Mouse (Mus musculus) megakaryocyte progenitor cell, adult 5-6 weeks (primary cell): ENCODE measurements around the gene Plpp6. TPM values are rescaled to one million over a fixed set of nuclear protein-coding genes. Genes with fewer than 3 reads are reported as not detected.
"Not testable (repeated sequence)": the region's sequence is repeated elsewhere in the genome, so short reads cannot be mapped to it uniquely, and the experiment has no call there.

Experiments
- ATAC-seq: replicated peaks from 2 replicates; pipeline ENCODE4 v1.8.0; 2016; ENCODE audit warnings: mild to moderate bottlenecking, moderate TSS enrichment, inconsistent platforms; ENCODE audit not compliant: poor library complexity
- total RNA-seq, 2 experiments: library from RNA; stranded (forward) in 1 of 2; stranded (reverse) in 1 of 2; fragments of 157-497, 149-512 nt in 1 of 2; fragments of 200-1000 nt in 1 of 2; gene quantifications; 2 replicates each; pipeline versions ENCODE4 v1.2.3 to v1.2.4; 2015 to 2017

The Plpp6 gene
- total RNA-seq, 2 experiments from 2014 or later = 5.9 to 11.4 TPM

GRCm38 (mm10) chr19:28974862-28975611 lies 11.3 kb downstream of the Plpp6 start:
- ATAC-seq = peak; percentile 97

GRCm38 (mm10) chr19:28982617-28983016 lies 18.9 kb downstream of the Plpp6 start:
- no peak for ATAC-seq

- ATAC-seq = no peak
Measured at GRCm38 (mm10) chr19:28989515-28989914, 25.8 kb downstream of the Plpp6 start.

GRCm38 (mm10) chr19:28990194-28990589 lies 26.4 kb downstream of the Plpp6 start, which contains the start of gene Cdc37l1:
Gene Cdc37l1 (plus strand): TSS chr19:28990352.
- ATAC-seq = peak; percentile 98

- ATAC-seq = peak; percentile 26; the same call in 1 of the 2 replicates
Measured at GRCm38 (mm10) chr19:28990590-28991221, 27.0 kb downstream of the Plpp6 start.

- no peak for ATAC-seq
Measured at GRCm38 (mm10) chr19:28991391-28991790, 27.6 kb downstream of the Plpp6 start.

- ATAC-seq = no peak
Measured at GRCm38 (mm10) chr19:28994870-28995269, 31.1 kb downstream of the Plpp6 start.

- ATAC-seq = no peak
Measured at GRCm38 (mm10) chr19:28995366-28995765, 31.6 kb downstream of the Plpp6 start.

- no peak for ATAC-seq
Measured at GRCm38 (mm10) chr19:28997976-28998630, 34.4 kb downstream of the Plpp6 start.

GRCm38 (mm10) chr19:29000321-29000720 lies 36.6 kb downstream of the Plpp6 start:
- not testable (repeated sequence) for ATAC-seq

GRCm38 (mm10) chr19:29008069-29008706 lies 44.4 kb downstream of the Plpp6 start:
- ATAC-seq = no peak

- ATAC-seq = no peak
Measured at GRCm38 (mm10) chr19:29009046-29009445, 45.3 kb downstream of the Plpp6 start.

GRCm38 (mm10) chr19:29011355-29011990 lies 47.7 kb downstream of the Plpp6 start:
- peak; percentile 52 for ATAC-seq

GRCm38 (mm10) chr19:29014466-29015055 lies 50.8 kb downstream of the Plpp6 start:
- ATAC-seq = no peak

GRCm38 (mm10) chr19:29015410-29016203 lies 51.9 kb downstream of the Plpp6 start:
- ATAC-seq = no peak

- ATAC-seq = no peak
Measured at GRCm38 (mm10) chr19:29016204-29016765, 52.5 kb downstream of the Plpp6 start.
